Mouse (Mus musculus) testis, adult 2 months (tissue): ENCODE results near the gene Minos1.

ENCODE experiments used
- CTCF ChIP-seq: fragments of 200-500 bp; IDR thresholded peaks from 2 replicates; pipeline ENCODE4 v1.5.1; 2012; ENCODE audit warnings: low read depth, mild to moderate bottlenecking, inconsistent platforms, low read length, moderate library complexity; ENCODE audit not compliant: control insufficient read depth, insufficient read depth, insufficient replicate concordance
- POLR2A ChIP-seq: fragments of 200-500 bp; IDR thresholded peaks from 2 replicates; pipeline ENCODE4 v1.6.1; 2012; ENCODE audit warnings: low read depth, mild to moderate bottlenecking, inconsistent platforms, low read length, moderate library complexity; ENCODE audit not compliant: control insufficient read depth

DNA sequence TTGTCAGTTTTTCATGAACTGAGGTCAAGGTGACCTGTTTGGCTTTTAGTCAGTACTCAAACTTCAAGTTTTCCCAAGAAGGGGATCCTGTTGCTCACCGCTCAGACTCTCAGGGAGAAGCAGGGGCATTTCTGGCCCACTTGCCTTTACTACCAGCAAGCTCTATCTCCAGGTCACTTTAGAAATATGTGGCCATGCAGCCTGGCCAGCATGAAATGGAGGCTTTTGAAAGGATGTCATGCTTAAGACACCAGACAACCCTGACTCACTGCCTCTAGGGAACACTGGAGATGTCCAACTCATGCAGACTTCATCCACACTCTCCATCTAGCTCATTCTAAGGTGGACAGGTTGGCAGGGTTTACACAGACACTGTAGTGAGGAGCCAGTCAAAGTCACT lies 25.5 kb downstream of the Minos1 start:
- TF ChIP-seq POLR2A (no peak), CTCF (no peak)
